Mouse (Mus musculus): ENCODE data around the gene Prr5. TPM values are rescaled to one million over a fixed set of nuclear protein-coding genes. Genes with fewer than 3 reads are reported as not detected.

Gene Prr5
- polyA plus RNA-seq, 1 experiment from 2014 or later = 23.7 TPM

- Histone ChIP-seq H3K36me3 (no peaks in the 10 kb centered on the region), H3K27me3 (no peaks in the 10 kb centered on the region), H3K9me3 (no peaks in the 10 kb centered on the region), H3K27ac (peak overlapping the region; percentile 84; the same call in 1 of the 2 replicates), H3K9ac (no peak overlapping the region), H3K4me1 (peaks cover 40% of the 10 kb centered on the region), H3K4me2 (peak overlapping the region; percentile 94), H3K4me3 (no peak overlapping the region)
- WGBS = 66% methylated on average over 5 of the region's 5 CpGs
- ATAC-seq (ENCODE audit: borderline replicate concordance, extremely low read depth, low FRiP score, low TSS enrichment) = no peak
Measured at GRCm38 (mm10) chr15:84682821-84683220, 13.4 kb downstream of the Prr5 start.

DNA sequence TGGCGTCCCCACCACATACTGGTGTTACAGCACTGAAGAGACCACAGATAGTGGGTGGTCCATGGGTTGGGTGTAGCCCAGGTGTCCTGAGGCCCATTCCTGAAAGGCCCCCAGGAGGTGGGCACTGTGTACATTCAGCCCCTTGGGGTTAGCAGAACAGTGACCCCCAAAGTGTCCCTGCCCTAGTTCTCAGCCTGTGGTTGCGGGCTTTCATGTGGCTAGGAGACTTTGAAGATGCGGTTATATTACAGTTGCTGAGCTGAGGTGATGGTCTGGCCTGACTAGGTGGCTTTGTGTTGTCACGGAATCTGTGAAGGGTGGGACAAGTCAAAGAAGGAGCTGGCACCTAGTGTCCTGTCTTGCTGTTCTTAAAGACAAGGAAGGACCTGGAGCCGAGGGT lies 15.1 kb downstream of the Prr5 start:
- ATAC-seq (ENCODE audit: borderline replicate concordance, extremely low read depth, low FRiP score, low TSS enrichment) = no peak
- 80% methylated on average over 5 of the region's 5 CpGs for WGBS
- no peaks in the 10 kb centered on the region for H3K27me3 ChIP-seq

DNA sequence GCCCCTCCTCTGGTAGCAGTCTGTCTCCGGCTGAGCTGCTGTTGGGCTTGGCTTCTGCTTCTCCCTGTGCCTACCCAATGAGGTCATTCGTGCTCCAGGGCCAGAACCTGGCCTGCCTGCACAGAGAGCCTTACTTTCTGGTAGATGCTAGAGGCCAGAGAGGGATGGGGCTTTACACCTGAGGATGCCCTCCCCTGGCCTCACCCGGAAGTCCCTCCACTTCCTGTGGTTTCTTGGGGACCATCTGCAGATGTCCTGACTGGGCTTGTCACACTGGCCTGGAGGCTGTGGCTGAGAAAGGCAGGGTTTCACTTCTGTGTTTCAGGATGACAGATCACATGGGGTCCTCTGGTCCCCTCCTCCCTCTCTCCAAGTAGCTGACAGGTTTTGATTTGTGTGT lies 16.0 kb downstream of the Prr5 start:
- 58% methylated on average over 3 of the region's 3 CpGs for WGBS
- no peak for ATAC-seq (ENCODE audit: borderline replicate concordance, extremely low read depth, low FRiP score, low TSS enrichment)
- Histone ChIP-seq H3K27me3 (no peaks in the 10 kb centered on the region), H3K9me3 (no peaks in the 10 kb centered on the region), H3K27ac (no peak overlapping the region), H3K4me1 (peaks cover 51% of the 10 kb centered on the region), H3K4me2 (no peak overlapping the region), H3K36me3 (peaks cover 11% of the 10 kb centered on the region), H3K4me3 (no peak overlapping the region), H3K9ac (no peak overlapping the region)

More for the DNA sequence above, 15.1 kb downstream of the Prr5 start:
- Histone ChIP-seq H3K9me3 (no peaks in the 10 kb centered on the region), H3K36me3 (peaks cover 4% of the 10 kb centered on the region; the same call in 1 of the 2 replicates), H3K4me3 (no peak overlapping the region), H3K27ac (no peak overlapping the region), H3K4me2 (no peak overlapping the region), H3K9ac (no peak overlapping the region), H3K4me1 (peaks cover 54% of the 10 kb centered on the region)

DNA sequence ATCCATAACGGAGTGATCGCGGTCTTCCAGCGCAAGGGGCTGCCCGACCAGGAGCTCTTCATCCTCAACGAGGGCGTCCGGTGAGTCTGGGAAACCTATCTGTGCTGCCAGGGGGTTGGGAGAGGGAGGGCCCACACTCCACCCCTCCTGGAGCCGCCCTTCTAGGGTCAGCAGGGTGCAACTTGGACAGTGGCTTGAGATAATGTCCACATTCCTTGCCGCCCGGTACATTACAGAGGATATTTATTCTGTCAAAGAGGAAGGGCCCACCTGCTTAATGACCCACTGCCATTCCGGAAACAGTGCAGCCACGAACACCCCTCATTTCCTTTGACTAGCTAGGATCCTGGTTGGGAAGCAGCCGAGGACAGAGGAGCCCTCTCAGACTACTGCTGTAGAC lies 18.5 kb downstream of the Prr5 start:
- 55% methylated on average over 14 of the region's 14 CpGs for WGBS
- ATAC-seq (ENCODE audit: borderline replicate concordance, extremely low read depth, low FRiP score, low TSS enrichment) = peak; percentile 16; the same call in 1 of the 2 replicates
- Histone ChIP-seq H3K27me3 (no peaks in the 10 kb centered on the region), H3K27ac (no peak overlapping the region), H3K9ac (no peak overlapping the region), H3K4me3 (no peak overlapping the region), H3K4me2 (no peak overlapping the region), H3K9me3 (no peaks in the 10 kb centered on the region), H3K36me3 (peaks cover 26% of the 10 kb centered on the region), H3K4me1 (peaks cover 33% of the 10 kb centered on the region)

DNA sequence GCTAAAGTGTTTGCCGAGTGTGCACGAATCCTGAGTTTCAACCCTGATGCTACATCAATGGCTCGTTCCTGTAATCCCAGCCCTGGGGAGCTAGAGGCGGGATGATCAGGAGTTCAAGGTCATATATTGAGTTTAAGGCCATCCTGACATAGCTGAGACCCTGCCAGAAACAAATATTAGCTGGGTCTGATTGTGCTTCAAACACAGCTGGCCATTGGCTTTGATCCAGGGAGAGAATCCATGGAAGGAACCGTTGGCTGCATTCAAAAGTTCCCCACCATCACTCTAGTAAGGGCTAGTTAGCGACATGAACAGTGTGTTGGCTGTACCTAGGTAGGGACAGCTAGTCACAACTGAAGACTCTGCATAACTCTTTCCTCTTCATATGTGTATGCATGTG lies 19.9 kb downstream of the Prr5 start:
- Histone ChIP-seq H3K9ac (no peak overlapping the region), H3K4me3 (no peak overlapping the region), H3K4me1 (peaks cover 25% of the 10 kb centered on the region), H3K4me2 (no peak overlapping the region), H3K9me3 (no peaks in the 10 kb centered on the region), H3K27me3 (no peaks in the 10 kb centered on the region), H3K36me3 (peaks cover 34% of the 10 kb centered on the region), H3K27ac (no peak overlapping the region)
- WGBS = 38% methylated on average over 6 of the region's 6 CpGs
- no peak for ATAC-seq (ENCODE audit: borderline replicate concordance, extremely low read depth, low FRiP score, low TSS enrichment)

- H3K9ac ChIP-seq = no peak overlapping the region
- H3K9me3 ChIP-seq = no peaks in the 10 kb centered on the region
- no peak overlapping the region for H3K4me3 ChIP-seq
- H3K4me2 ChIP-seq = no peak overlapping the region
- WGBS = 94% methylated on average over 6 of the region's 6 CpGs
- no peak for ATAC-seq (ENCODE audit: borderline replicate concordance, extremely low read depth, low FRiP score, low TSS enrichment)
- H3K4me1 ChIP-seq = peaks cover 22% of the 10 kb centered on the region
- no peaks in the 10 kb centered on the region for H3K27me3 ChIP-seq
- H3K27ac ChIP-seq = no peak overlapping the region
- peaks cover 40% of the 10 kb centered on the region for H3K36me3 ChIP-seq
Measured at GRCm38 (mm10) chr15:84691513-84691912, 22.1 kb downstream of the Prr5 start.

- Histone ChIP-seq H3K27ac (no peak overlapping the region), H3K4me3 (no peak overlapping the region), H3K36me3 (peaks cover 40% of the 10 kb centered on the region), H3K4me1 (peaks cover 16% of the 10 kb centered on the region), H3K27me3 (no peaks in the 10 kb centered on the region), H3K9me3 (no peaks in the 10 kb centered on the region), H3K9ac (no peak overlapping the region), H3K4me2 (no peak overlapping the region)
- 75% methylated on average over 7 of the region's 7 CpGs for WGBS
- ATAC-seq (ENCODE audit: borderline replicate concordance, extremely low read depth, low FRiP score, low TSS enrichment) = no peak
Measured at GRCm38 (mm10) chr15:84692645-84693044, 23.2 kb downstream of the Prr5 start.

- Histone ChIP-seq H3K36me3 (peaks cover 27% of the 10 kb centered on the region; the same call in 1 of the 2 replicates), H3K9ac (no peak overlapping the region), H3K9me3 (no peaks in the 10 kb centered on the region), H3K27me3 (no peaks in the 10 kb centered on the region), H3K4me1 (no peaks in the 10 kb centered on the region), H3K4me3 (no peak overlapping the region), H3K27ac (no peak overlapping the region), H3K4me2 (no peak overlapping the region)
- ATAC-seq (ENCODE audit: borderline replicate concordance, extremely low read depth, low FRiP score, low TSS enrichment) = no peak
- WGBS = 70% methylated on average over 4 of the region's 4 CpGs
Measured at GRCm38 (mm10) chr15:84696021-84696420, 26.6 kb downstream of the Prr5 start.

GRCm38 (mm10) chr15:84697611-84698011 lies 28.2 kb downstream of the Prr5 start:
- H3K9ac ChIP-seq = no peak overlapping the region

GRCm38 (mm10) chr15:84698189-84698588 lies 28.8 kb downstream of the Prr5 start:
- Histone ChIP-seq H3K36me3 (peaks cover 15% of the 10 kb centered on the region; the same call in 1 of the 2 replicates), H3K9me3 (no peaks in the 10 kb centered on the region), H3K4me3 (no peak overlapping the region), H3K27me3 (no peaks in the 10 kb centered on the region), H3K4me1 (no peaks in the 10 kb centered on the region), H3K27ac (no peak overlapping the region), H3K9ac (no peak overlapping the region), H3K4me2 (no peak overlapping the region)
- no peak for ATAC-seq (ENCODE audit: borderline replicate concordance, extremely low read depth, low FRiP score, low TSS enrichment)
- WGBS = 58% methylated on average over 2 of the region's 2 CpGs

More at GRCm38 (mm10) chr15:84697611-84698011, 28.2 kb downstream of the Prr5 start:
- H3K36me3 ChIP-seq = peaks cover 20% of the 10 kb centered on the region; the same call in 1 of the 2 replicates
- 0 out of 2 replicates have a peak, but pooled peaks have one; percentile 23 for ATAC-seq (ENCODE audit: borderline replicate concordance, extremely low read depth, low FRiP score, low TSS enrichment)
- H3K27me3 ChIP-seq = no peaks in the 10 kb centered on the region
- 63% methylated on average over 11 of the region's 11 CpGs for WGBS
- H3K4me1 ChIP-seq = no peaks in the 10 kb centered on the region
- no peak overlapping the region for H3K4me2 ChIP-seq
- H3K27ac ChIP-seq = no peak overlapping the region
- H3K9me3 ChIP-seq = no peaks in the 10 kb centered on the region
- no peak overlapping the region for H3K4me3 ChIP-seq

DNA sequence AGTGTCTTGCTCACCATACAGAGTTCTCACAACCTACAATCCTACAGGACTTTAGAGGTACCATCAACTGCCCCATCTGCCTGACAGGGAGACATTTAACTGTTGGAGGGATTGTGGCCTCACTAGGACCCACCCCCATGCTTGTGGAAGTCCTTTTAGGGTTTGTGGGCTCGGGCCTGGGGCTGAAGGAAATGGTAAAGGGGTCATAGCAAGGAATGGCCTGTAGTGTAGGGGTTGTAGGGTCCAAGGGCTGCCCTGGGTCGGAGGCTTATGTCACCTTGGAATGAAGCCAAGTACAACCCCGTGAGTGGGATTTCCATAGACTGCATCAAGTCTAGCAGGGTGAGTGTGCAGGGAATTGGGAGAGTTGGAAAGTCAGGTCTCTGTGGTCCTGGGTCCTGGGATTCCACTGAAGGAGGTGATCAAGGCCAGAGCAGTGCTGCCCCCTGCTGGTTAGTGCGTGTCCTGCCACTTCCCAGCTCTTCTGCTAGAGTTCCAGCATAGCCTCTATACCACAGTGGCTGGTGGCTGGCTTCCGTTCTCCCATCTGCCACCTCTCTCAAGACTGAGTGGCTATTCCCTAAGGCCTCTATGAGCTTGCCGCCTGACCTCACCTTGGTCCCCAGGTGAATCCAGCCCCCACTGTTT lies 30.9 kb downstream of the Prr5 start:
- no peaks in the 10 kb centered on the region for H3K27me3 ChIP-seq
- H3K9ac ChIP-seq = no peak overlapping the region
- H3K36me3 ChIP-seq = peaks cover 7% of the 10 kb centered on the region; the same call in 1 of the 2 replicates
- H3K4me2 ChIP-seq = no peak overlapping the region
- whole genome bisulfite sequencing = 44% methylated on average over 6 of the region's 6 CpGs
- no peak overlapping the region for H3K4me3 ChIP-seq
- no peaks in the 10 kb centered on the region for H3K9me3 ChIP-seq
- no peaks in the 10 kb centered on the region for H3K4me1 ChIP-seq
- ATAC-seq (ENCODE audit: borderline replicate concordance, extremely low read depth, low FRiP score, low TSS enrichment) = no peak
- H3K27ac ChIP-seq = no peak overlapping the region

DNA sequence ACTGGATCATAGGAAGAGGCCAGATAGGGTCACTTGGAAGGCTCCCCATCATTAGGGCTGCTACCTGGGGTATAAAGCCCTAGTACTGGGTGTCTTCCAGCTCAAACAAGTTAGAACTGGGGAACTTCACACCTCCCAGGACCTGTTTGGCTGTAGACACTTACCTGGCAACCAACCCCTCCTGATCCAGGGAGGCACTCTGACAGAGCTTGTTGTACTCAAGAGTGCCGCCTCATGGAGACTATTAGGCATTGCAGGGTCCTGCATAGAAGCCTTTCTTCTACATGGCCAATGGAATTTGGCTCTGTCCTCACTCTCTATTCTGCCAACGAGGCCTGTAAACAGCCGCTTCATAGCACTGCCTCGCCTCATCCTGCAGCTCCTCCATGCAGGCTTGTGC lies 32.5 kb downstream of the Prr5 start:
- ATAC-seq (ENCODE audit: borderline replicate concordance, extremely low read depth, low FRiP score, low TSS enrichment) = no peak
- H3K9me3 ChIP-seq = no peaks in the 10 kb centered on the region
- H3K27me3 ChIP-seq = no peaks in the 10 kb centered on the region
- no peak overlapping the region for H3K27ac ChIP-seq
- H3K9ac ChIP-seq = no peak overlapping the region
- H3K4me1 ChIP-seq = no peaks in the 10 kb centered on the region
- H3K4me3 ChIP-seq = no peak overlapping the region
- WGBS = 24% methylated on average over 4 of the region's 4 CpGs
- no peak overlapping the region for H3K4me2 ChIP-seq
- H3K36me3 ChIP-seq = peaks cover 7% of the 10 kb centered on the region; the same call in 1 of the 2 replicates
